Mouse (Mus musculus) erythroblast, adult 5-6 weeks (primary cell): ENCODE results near the gene Kri1. TPM values are rescaled to one million over a fixed set of nuclear protein-coding genes. Genes with fewer than 3 reads are reported as not detected.
"Not testable (repeated sequence)": the region's sequence is repeated elsewhere in the genome, so short reads cannot be mapped to it uniquely, and the experiment has no call there.

Source experiments
- ATAC-seq: replicated peaks from 2 replicates; pipeline ENCODE4 v1.8.0; 2016; ENCODE audit warnings: moderate number of reproducible peaks, mild to moderate bottlenecking, moderate TSS enrichment, inconsistent platforms; ENCODE audit not compliant: poor library complexity, low FRiP score, severe bottlenecking
- total RNA-seq, 2 experiments: library from RNA; stranded (forward) in 1 of 2; stranded (reverse) in 1 of 2; fragments of 150-400 nt in 1 of 2; fragments of 200-764, 138-1000 nt in 1 of 2; gene quantifications; 2 replicates each; pipeline versions ENCODE4 v1.2.3 to v1.2.4; 2015 to 2017; ENCODE audit warnings: low replicate concordance in 2 of 2

Gene Kri1
- total RNA-seq, 2 experiments from 2014 or later = 22.3 to 26.7 TPM

DNA sequence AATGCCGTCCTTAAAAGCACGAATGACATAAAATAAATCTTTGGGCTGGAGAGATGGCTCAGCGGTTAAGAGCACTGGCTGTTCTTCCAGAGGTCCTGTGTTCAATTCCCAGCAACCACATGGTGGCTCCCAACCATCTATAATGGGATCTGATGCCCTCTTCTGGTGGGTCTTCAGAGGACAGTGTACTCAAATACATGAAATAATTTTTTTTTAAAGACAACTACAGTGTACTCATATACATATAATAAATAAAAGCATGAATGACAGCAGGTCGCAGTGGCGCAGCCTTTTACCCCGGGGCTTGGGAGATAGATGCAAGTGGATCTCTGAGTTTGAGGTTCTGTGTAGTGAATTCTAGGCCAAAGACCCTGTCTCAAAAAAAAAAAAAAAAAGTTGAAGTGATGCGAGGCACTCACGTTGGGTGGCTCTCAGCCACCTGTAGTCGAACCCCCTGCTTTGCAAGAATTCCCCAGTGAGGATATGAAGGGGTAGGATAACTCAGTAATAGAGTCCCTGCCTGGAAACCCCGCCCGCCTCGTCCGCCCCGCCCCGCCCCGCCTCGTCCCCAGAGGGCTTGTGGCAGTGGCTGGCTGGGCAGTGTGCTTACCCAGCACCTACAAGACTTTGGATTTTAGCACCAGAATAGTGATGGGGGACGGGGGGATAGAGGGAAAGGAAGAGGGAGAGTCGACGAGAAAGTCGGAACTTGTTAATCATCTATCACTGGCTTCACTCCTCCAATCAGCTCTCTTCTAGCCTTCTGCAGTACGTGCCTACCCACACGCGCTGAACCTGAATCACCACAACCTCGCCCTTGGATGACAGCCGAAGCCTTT is 63.0 kb downstream of the Kri1 start:
- no peak for ATAC-seq

GRCm38 (mm10) chr9:21223906-21224305 is 63.9 kb downstream of the Kri1 start:
- no peak for ATAC-seq

DNA sequence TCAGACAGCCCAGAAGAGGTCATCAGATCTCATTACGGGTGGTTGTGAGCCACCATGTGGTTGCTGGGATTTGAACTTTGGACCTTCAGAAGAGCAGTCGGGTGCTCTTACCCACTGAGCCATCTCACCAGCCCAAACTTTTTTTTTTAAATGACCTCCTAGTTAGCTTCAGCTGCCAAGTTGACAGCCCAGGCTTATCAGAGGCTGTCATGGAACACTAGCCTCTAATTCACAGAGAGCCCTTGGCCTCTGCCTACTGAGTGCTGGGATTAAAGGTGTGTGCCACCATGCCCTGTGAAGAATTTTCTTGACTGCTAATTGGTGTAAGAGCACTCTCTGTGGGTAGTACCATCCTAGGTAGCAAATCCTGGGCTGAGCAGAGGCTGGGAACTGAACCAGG is 64.3 kb downstream of the Kri1 start:
- ATAC-seq = not testable (repeated sequence)

Other genes with a start within 250 kb of the Kri1 start
- not detected in 2 replicates for gene Zglp1, start 220.9 kb downstream of the Kri1 start, total RNA-seq (2015; ENCODE audit: low replicate concordance)
- gene Zglp1, start 220.9 kb downstream of the Kri1 start, total RNA-seq (2017; ENCODE audit: low replicate concordance) = not detected in 2 replicates
- gene Gm49373, start 214.9 kb downstream of the Kri1 start, total RNA-seq (2015; ENCODE audit: low replicate concordance) = 2.3 TPM in 1 of 2 replicates, not detected in the other
- not detected in 2 replicates for gene Gm49373, start 214.9 kb downstream of the Kri1 start, total RNA-seq (2017; ENCODE audit: low replicate concordance)
- 8.4 TPM in 1 of 2 replicates, not detected in the other for gene Fdx1l, start 214.4 kb downstream of the Kri1 start, total RNA-seq (2015; ENCODE audit: low replicate concordance)
- 1.4 and 13.7 TPM in 2 replicates for gene Fdx1l, start 214.4 kb downstream of the Kri1 start, total RNA-seq (2017; ENCODE audit: low replicate concordance)
- 19.4 and 20.9 TPM in 2 replicates for gene Gm38431, start 196.0 kb downstream of the Kri1 start, total RNA-seq (2015; ENCODE audit: low replicate concordance)
- 1.8 and 3.6 TPM in 2 replicates for gene Gm38431, start 196.0 kb downstream of the Kri1 start, total RNA-seq (2017; ENCODE audit: low replicate concordance)
- 4.0 and 11.7 TPM in 2 replicates for gene Raver1, start 196.0 kb downstream of the Kri1 start, total RNA-seq (2015; ENCODE audit: low replicate concordance)
- 3.8 and 7.8 TPM in 2 replicates for gene Raver1, start 196.0 kb downstream of the Kri1 start, total RNA-seq (2017; ENCODE audit: low replicate concordance)
- 2.7 and 4.2 TPM in 2 replicates for gene Tyk2, start 156.7 kb downstream of the Kri1 start, total RNA-seq (2015; ENCODE audit: low replicate concordance)
- 3.3 and 5.3 TPM in 2 replicates for gene Tyk2, start 156.7 kb downstream of the Kri1 start, total RNA-seq (2017; ENCODE audit: low replicate concordance)
- 21.9 and 29.8 TPM in 2 replicates for gene Cdc37, start 138.0 kb downstream of the Kri1 start, total RNA-seq (2015; ENCODE audit: low replicate concordance)
- gene Cdc37, start 138.0 kb downstream of the Kri1 start, total RNA-seq (2017; ENCODE audit: low replicate concordance) = 35.5 and 75.3 TPM in 2 replicates
- gene Pde4a, start 122.3 kb downstream of the Kri1 start, total RNA-seq (2015; ENCODE audit: low replicate concordance) = 2.5 and 2.7 TPM in 2 replicates
- 0.77 and 1.1 TPM in 2 replicates for gene Pde4a, start 122.3 kb downstream of the Kri1 start, total RNA-seq (2017; ENCODE audit: low replicate concordance)
- gene Keap1, start 48.6 kb downstream of the Kri1 start, total RNA-seq (2015; ENCODE audit: low replicate concordance) = 4.6 and 6.9 TPM in 2 replicates
- gene Keap1, start 48.6 kb downstream of the Kri1 start, total RNA-seq (2017; ENCODE audit: low replicate concordance) = 6.8 and 8.9 TPM in 2 replicates
- 1.7 TPM in 1 of 2 replicates, not detected in the other for gene S1pr5, start 39.5 kb downstream of the Kri1 start, total RNA-seq (2015; ENCODE audit: low replicate concordance)
- 1.1 and 3.2 TPM in 2 replicates for gene S1pr5, start 39.5 kb downstream of the Kri1 start, total RNA-seq (2017; ENCODE audit: low replicate concordance)
- 11.9 TPM in 2 replicates for gene Atg4d, start 22.7 kb downstream of the Kri1 start, total RNA-seq (2015; ENCODE audit: low replicate concordance)
- 31.9 and 59.8 TPM in 2 replicates for gene Atg4d, start 22.7 kb downstream of the Kri1 start, total RNA-seq (2017; ENCODE audit: low replicate concordance)
- gene Cdkn2d, start 3.4 kb upstream of the Kri1 start, total RNA-seq (2015; ENCODE audit: low replicate concordance) = 29.4 and 40.1 TPM in 2 replicates
- gene Cdkn2d, start 3.4 kb upstream of the Kri1 start, total RNA-seq (2017; ENCODE audit: low replicate concordance) = 15.9 and 25.5 TPM in 2 replicates
- 0.58 TPM in 1 of 2 replicates, not detected in the other for gene Ap1m2, start 24.4 kb upstream of the Kri1 start, total RNA-seq (2015; ENCODE audit: low replicate concordance)
- gene Ap1m2, start 24.4 kb upstream of the Kri1 start, total RNA-seq (2017; ENCODE audit: low replicate concordance) = not detected in 2 replicates
- gene Slc44a2, start 32.7 kb upstream of the Kri1 start, total RNA-seq (2015; ENCODE audit: low replicate concordance) = 10.6 and 17.1 TPM in 2 replicates
- gene Slc44a2, start 32.7 kb upstream of the Kri1 start, total RNA-seq (2017; ENCODE audit: low replicate concordance) = 11.7 and 14.5 TPM in 2 replicates
- gene Ilf3, start 79.9 kb upstream of the Kri1 start, total RNA-seq (2015; ENCODE audit: low replicate concordance) = 12.5 and 15.2 TPM in 2 replicates
- 14.2 and 16.5 TPM in 2 replicates for gene Ilf3, start 79.9 kb upstream of the Kri1 start, total RNA-seq (2017; ENCODE audit: low replicate concordance)
- 1.7 and 8.8 TPM in 2 replicates for gene Qtrt1, start 123.9 kb upstream of the Kri1 start, total RNA-seq (2015; ENCODE audit: low replicate concordance)
- gene Qtrt1, start 123.9 kb upstream of the Kri1 start, total RNA-seq (2017; ENCODE audit: low replicate concordance) = 1.4 and 5.1 TPM in 2 replicates
- 40.5 and 46.4 TPM in 2 replicates for gene Dnm2, start 136.9 kb upstream of the Kri1 start, total RNA-seq (2015; ENCODE audit: low replicate concordance)
- gene Dnm2, start 136.9 kb upstream of the Kri1 start, total RNA-seq (2017; ENCODE audit: low replicate concordance) = 72.2 and 100 TPM in 2 replicates
- gene Tmed1, start 222.3 kb upstream of the Kri1 start, total RNA-seq (2015; ENCODE audit: low replicate concordance) = 2.1 and 3.6 TPM in 2 replicates
- gene Tmed1, start 222.3 kb upstream of the Kri1 start, total RNA-seq (2017; ENCODE audit: low replicate concordance) = 0.85 and 5.9 TPM in 2 replicates
- 37.3 and 39.5 TPM in 2 replicates for gene AB124611, start 238.2 kb upstream of the Kri1 start, total RNA-seq (2015; ENCODE audit: low replicate concordance)
- gene AB124611, start 238.2 kb upstream of the Kri1 start, total RNA-seq (2017; ENCODE audit: low replicate concordance) = 39.3 and 42.3 TPM in 2 replicates